Mouse (Mus musculus): ENCODE measurements around the gene Ano4. TPM values are rescaled to one million over a fixed set of nuclear protein-coding genes. Genes with fewer than 3 reads are reported as not detected.

Ano4 gene
- polyA plus RNA-seq, 1 experiment, result not detected

GRCm38 (mm10) chr10:88950297-88950653, 394.3 kb downstream of the Ano4 start:
- no peak for TF ChIP-seq CTCF (IDR thresholded peaks at IDR 0.05; ENCODE audit: control insufficient read depth, insufficient read depth, low read length)
- TF ChIP-seq POLR2A (IDR thresholded peaks at IDR 0.05; ENCODE audit: borderline replicate concordance, control insufficient read depth, low read depth, low read length), result no peak
- WGBS, result 58% methylated on average over 4 of the region's 4 CpGs

GRCm38 (mm10) chr10:88949649-88950296, 394.8 kb downstream of the Ano4 start:
- Histone ChIP-seq H3K4me3 (replicated peaks; ENCODE audit: control insufficient read depth, low read depth, low read length) (no peak overlapping the region), H3K4me1 (ENCODE audit: control insufficient read depth, insufficient read depth, low read length) (no peaks in the 10 kb centered on the region; the same call in 1 of the 2 replicates), H3K27ac (ENCODE audit: control insufficient read depth, insufficient read depth, low read depth, low read length, poor library complexity) (no peak overlapping the region)
- TF ChIP-seq POLR2A (IDR thresholded peaks at IDR 0.05; ENCODE audit: borderline replicate concordance, control insufficient read depth, low read depth, low read length), result no peak
- TF ChIP-seq CTCF (IDR thresholded peaks at IDR 0.05; ENCODE audit: control insufficient read depth, insufficient read depth, low read length), result no peak
- 81% methylated on average over 12 of the region's 12 CpGs for WGBS

More at GRCm38 (mm10) chr10:88950297-88950653, 394.3 kb downstream of the Ano4 start:
- Histone ChIP-seq H3K4me3 (replicated peaks; ENCODE audit: control insufficient read depth, low read depth, low read length) (no peak overlapping the region), H3K27ac (ENCODE audit: control insufficient read depth, insufficient read depth, low read depth, low read length, poor library complexity) (no peak overlapping the region), H3K4me1 (ENCODE audit: control insufficient read depth, insufficient read depth, low read length) (no peaks in the 10 kb centered on the region; the same call in 1 of the 2 replicates)

Other genes starting within 250 kb of the Ano4 start
- gene Gas2l3, start 99.2 kb upstream of the Ano4 start, polyA plus RNA-seq (2011; ENCODE audit: insufficient read depth, insufficient read length, low replicate concordance, missing spikeins), result 3.3 and 5.9 TPM in 2 replicates
- 2.6 TPM in 1 of 2 replicates, not detected in the other for gene Nr1h4, start 188.8 kb upstream of the Ano4 start, polyA plus RNA-seq (2011; ENCODE audit: insufficient read depth, insufficient read length, low replicate concordance, missing spikeins)